Comparison of ENCODE assay signal across 8 mouse cellular contexts in genomic region chrX:8892343-8893155, GRCm38 (mm10). TPM values are rescaled to one million over a fixed set of nuclear protein-coding genes. Genes with fewer than 3 reads are reported as not detected.
DNase-seq lines count a peak whose midpoint lies in the region; ATAC-seq and TF ChIP-seq lines count a peak whose summit lies in the region.

TSS of gene B630019K06Rik (plus strand) at chrX:8892382.

- in situ Hi-C loops in ES-E14 (cut with MboI; ENCODE audit: low sequenced_read_pairs in 2 of 2, unreplicated experiment in 2 of 2), result no loop called here

- peak within 1 kb of the TSS; percentile 52 to 72; a peak in 3 of 4 replicates for H3K4me3 ChIP-seq in ES-E14 (ENCODE audit: insufficient read depth in 1 of 2, low read depth in 1 of 2, low read length in 2 of 2, poor library complexity in 1 of 2, severe bottlenecking in 1 of 2)
- peak within 1 kb of the TSS; percentile 59 for H3K4me3 ChIP-seq in hindbrain, embryonic 10.5 days
- peak within 1 kb of the TSS; percentile 59 for H3K4me3 ChIP-seq in lung, embryonic 15.5 days

- no peaks in the 10 kb centered on the region for H3K27me3 ChIP-seq in hindbrain, embryonic 10.5 days (ENCODE audit: insufficient read depth, poor library complexity, severe bottlenecking)
- H3K27me3 ChIP-seq in lung, embryonic 15.5 days, result no peaks in the 10 kb centered on the region

- peak within 1 kb of the TSS; percentile 76 for H3K4me2 ChIP-seq in lung, embryonic 15.5 days

- H3K27ac ChIP-seq in ES-E14 (ENCODE audit: insufficient read depth, low read depth, low read length, poor library complexity, severe bottlenecking), result no peak within 1 kb of the TSS
- H3K27ac ChIP-seq in hindbrain, embryonic 10.5 days, result peak within 1 kb of the TSS; percentile 89
- peak within 1 kb of the TSS; percentile 88 for H3K27ac ChIP-seq in lung, embryonic 15.5 days

- peak; percentile 95 for ATAC-seq in lung, embryonic 15.5 days (ENCODE audit: borderline replicate concordance, extremely low read depth, low FRiP score, low TSS enrichment)

- no peak for DNase-seq in ES-E14 (ENCODE audit: low read depth, low spot score)
- peak; percentile 36 for DNase-seq in cerebellum, adult 8-10 months
- DNase-seq in frontal cortex, postnatal 10 days (ENCODE audit: low spot score in 2 of 2), result peak; percentile 9 to 51
- DNase-seq in hindbrain, embryonic 10.5 days (ENCODE audit: low spot score), result peak; percentile 51
- DNase-seq in layer of hippocampus, adult 9-11 months, result peak; percentile 44
- peak; percentile 76 for DNase-seq in ovary, adult 18-20 months (ENCODE audit: low spot score)
- peak; percentile 56 for DNase-seq in thymus, postnatal 14 days

- no peaks in the 10 kb centered on the region for H3K36me3 ChIP-seq in ES-E14 (ENCODE audit: control insufficient read depth, insufficient read depth, low read length, poor library complexity, severe bottlenecking)
- no peaks in the 10 kb centered on the region for H3K36me3 ChIP-seq in hindbrain, embryonic 10.5 days
- H3K36me3 ChIP-seq in lung, embryonic 15.5 days, result no peaks in the 10 kb centered on the region

- no peaks in the 10 kb centered on the region for H3K4me1 ChIP-seq in ES-E14 (ENCODE audit: control insufficient read depth in 2 of 2, insufficient read depth in 2 of 2, low read length in 2 of 2, poor library complexity in 1 of 2)
- no peaks in the 10 kb centered on the region for H3K4me1 ChIP-seq in hindbrain, embryonic 10.5 days (replicated peaks)
- no peaks in the 10 kb centered on the region for H3K4me1 ChIP-seq in lung, embryonic 15.5 days

- WGBS in hindbrain, embryonic 10.5 days, result 12% methylated on average over 90 of the region's 95 CpGs
- 18% methylated on average over 58 of the region's 95 CpGs for WGBS in lung, embryonic 15.5 days

- no peaks in the 10 kb centered on the region for H3K9me3 ChIP-seq in ES-E14 (ENCODE audit: control insufficient read depth, insufficient read depth, low read depth, low read length)
- H3K9me3 ChIP-seq in hindbrain, embryonic 10.5 days, result peaks cover 13% of the 10 kb centered on the region
- no peaks in the 10 kb centered on the region for H3K9me3 ChIP-seq in lung, embryonic 15.5 days

- peak within 1 kb of the TSS; percentile 63 for H3K9ac ChIP-seq in ES-E14 (ENCODE audit: insufficient read depth, low read depth, low read length, poor library complexity, severe bottlenecking)
- H3K9ac ChIP-seq in lung, embryonic 15.5 days, result peak within 1 kb of the TSS; percentile 65

TF ChIP-seq in ES-E14, 5 proteins besides CTCF, POLR2A, EP300 and RAD21:
- TF ChIP-seq ZC3H11A (IDR thresholded peaks at IDR 0.05; ENCODE audit: borderline replicate concordance, low read depth, low read length) (no peak), HCFC1 (IDR thresholded peaks at IDR 0.05; ENCODE audit: borderline replicate concordance, insufficient read depth, low read length) (no peak), MAFK (IDR thresholded peaks at IDR 0.05; ENCODE audit: insufficient read depth, low read depth, low read length) (no peak), ZNF384 (IDR thresholded peaks at IDR 0.05; ENCODE audit: low read depth, low read length) (no peak), CHD2 (IDR thresholded peaks at IDR 0.05; ENCODE audit: low read depth, low read length) (no peak)

RNA-seq across cellular contexts. Expression of gene B630019K06Rik, which starts in this region (rescaled TPM):
- total RNA-seq in ES-E14 (2012; rRNA removed), result 0.37 and 0.67 TPM in 2 replicates
- polyA plus RNA-seq in hindbrain, embryonic 10.5 days (2016; fragmentation: Nextera tagmentation; extraction: Ambion mirVana), result 2.9 and 4.7 TPM in 2 replicates
- polyA plus RNA-seq in lung, embryonic 15.5 days (2015; fragmentation: Nextera tagmentation; extraction: Ambion mirVana), result 5.1 and 5.3 TPM in 2 replicates
